Mouse (Mus musculus) urinary bladder, adult 2 months (tissue): ENCODE results near the gene Rab36. TPM values are rescaled to one million over a fixed set of nuclear protein-coding genes. Genes with fewer than 3 reads are reported as not detected.

Experiments
- DNase-seq: peaks from one replicate; pipeline ENCODE4 v3.0.0; 2022; ENCODE audit warnings: low spot score
- polyA plus RNA-seq: library from polyadenylated mRNA; depleted of rRNA; stranded (reverse); fragments of >200 nt; gene quantifications from 2 replicates; pipeline ENCODE4 v1.2.3, GENCODE M21; 2012

Rab36 gene
- polyA plus RNA-seq, 1 experiment: 8.2 TPM

- DNase-seq: no peak
These were observed 7.6 kb downstream of the Rab36 start for GRCm38 (mm10) chr10:75044459-75044858.

- DNase-seq: no peak
These were observed 9.0 kb downstream of the Rab36 start for GRCm38 (mm10) chr10:75045831-75046230.

- DNase-seq: no peak
These were observed 11.9 kb downstream of the Rab36 start for GRCm38 (mm10) chr10:75048711-75049110.

GRCm38 (mm10) chr10:75051364-75052074, 14.7 kb downstream of the Rab36 start:
- no peak for DNase-seq

- no peak for DNase-seq
These were observed 16.0 kb downstream of the Rab36 start for GRCm38 (mm10) chr10:75052902-75053301.

- no peak for DNase-seq
These were observed 16.8 kb downstream of the Rab36 start for GRCm38 (mm10) chr10:75053655-75054054.

GRCm38 (mm10) chr10:75054125-75054524, 17.3 kb downstream of the Rab36 start:
- no peak for DNase-seq

GRCm38 (mm10) chr10:75055672-75056071, 18.8 kb downstream of the Rab36 start:
- DNase-seq: no peak

GRCm38 (mm10) chr10:75056255-75056654, 19.4 kb downstream of the Rab36 start:
- no peak for DNase-seq

GRCm38 (mm10) chr10:75058336-75058735, 21.5 kb downstream of the Rab36 start:
- DNase-seq: no peak

GRCm38 (mm10) chr10:75058761-75059395, 22.0 kb downstream of the Rab36 start:
- DNase-seq: no peak

GRCm38 (mm10) chr10:75059396-75059795, 22.5 kb downstream of the Rab36 start:
- DNase-seq: peak; percentile 39

GRCm38 (mm10) chr10:75060217-75060842, 23.5 kb downstream of the Rab36 start, which contains the start of gene Bcr:
TSS of gene Bcr (plus strand) at chr10:75060592.
- peak; percentile 75 for DNase-seq

- peak; percentile 42 for DNase-seq
These were observed 24.0 kb downstream of the Rab36 start for GRCm38 (mm10) chr10:75060843-75061235.

GRCm38 (mm10) chr10:75061341-75062188, 24.7 kb downstream of the Rab36 start:
- DNase-seq: peak; percentile 37

GRCm38 (mm10) chr10:75062189-75062561, 25.3 kb downstream of the Rab36 start:
- peak; percentile 34 for DNase-seq

- DNase-seq: no peak
These were observed 25.8 kb downstream of the Rab36 start for GRCm38 (mm10) chr10:75062621-75063020.

GRCm38 (mm10) chr10:75063301-75063965, 26.6 kb downstream of the Rab36 start:
- DNase-seq: no peak

GRCm38 (mm10) chr10:75065691-75066090, 28.8 kb downstream of the Rab36 start:
- no peak for DNase-seq

- no peak for DNase-seq
These were observed 30.6 kb downstream of the Rab36 start for GRCm38 (mm10) chr10:75067446-75067845.

- no peak for DNase-seq
These were observed 31.2 kb downstream of the Rab36 start for GRCm38 (mm10) chr10:75068086-75068485.
